Mouse (Mus musculus): ENCODE results near the gene Ipo8. TPM values are rescaled to one million over a fixed set of nuclear protein-coding genes. Genes with fewer than 3 reads are reported as not detected.

Gene Ipo8
- total RNA-seq (2021), result 10 to 100 TPM; 34.3 to 39.5 TPM
- long read RNA-seq, experiment 1, full-length matches to known transcripts, result 1 of 3 reads
- long read RNA-seq, experiment 1, partial matches to known transcripts, result 0 of 3 reads
- long read RNA-seq, experiment 1, other reads (novel, unspliced or antisense), result 2 of 3 reads
- long read RNA-seq, experiment 2, full-length matches to known transcripts, result 5 of 23 reads
- long read RNA-seq, experiment 2, partial matches to known transcripts, result 11 of 23 reads
- long read RNA-seq, experiment 2, other reads (novel, unspliced or antisense), result 7 of 23 reads

DNA sequence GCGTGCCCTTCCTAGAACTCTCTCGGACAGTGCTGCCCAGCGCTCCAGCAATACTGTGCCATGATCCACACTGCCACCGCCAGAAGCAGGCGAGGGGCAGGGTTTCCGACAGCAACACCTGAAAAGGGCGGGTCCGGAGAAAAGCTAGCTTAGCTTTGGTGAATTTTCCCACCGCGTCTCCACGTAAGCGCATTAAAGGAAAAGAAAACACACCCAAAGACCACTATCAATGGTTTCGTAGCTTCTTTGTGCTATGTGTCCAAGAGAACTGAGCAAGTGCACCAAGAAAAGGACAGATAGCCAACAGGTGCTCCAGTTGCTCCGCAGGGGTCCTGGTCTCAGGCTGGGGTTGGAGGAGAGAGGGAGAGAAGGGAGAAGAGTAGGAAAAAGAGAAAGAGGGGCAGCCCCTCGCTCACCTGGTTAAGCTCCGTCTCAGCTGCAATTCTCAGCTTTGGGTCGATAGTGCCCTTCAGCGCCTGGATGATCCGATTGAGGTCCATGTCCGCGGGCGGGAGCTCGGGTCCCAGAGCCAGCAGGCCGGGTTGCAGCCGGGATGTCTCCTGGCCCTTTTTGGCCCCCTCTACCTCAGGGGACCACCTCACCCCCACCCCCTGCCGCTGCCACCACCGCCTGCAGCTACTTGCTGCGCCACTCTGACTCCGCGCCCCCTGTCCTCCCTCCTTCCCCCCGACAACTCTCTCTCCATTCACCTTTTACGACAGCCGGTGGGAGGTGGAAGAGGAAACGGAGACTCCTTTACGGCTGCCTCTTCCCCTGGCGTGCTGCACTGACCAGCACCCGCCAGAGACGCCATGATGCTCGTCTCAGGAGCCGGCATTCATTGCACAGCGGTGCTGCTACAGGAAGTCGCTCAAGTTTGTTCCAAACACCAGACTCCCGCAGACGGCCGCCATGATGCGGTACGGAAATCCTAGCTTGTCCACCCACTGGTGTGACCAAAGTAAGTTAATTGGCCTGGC, at the start of gene Ipo8:
TSS of gene Ipo8 (minus strand) at position 720 of the 980 bp plus-strand sequence.
- DNase-seq (ENCODE audit: low spot score in 2 of 2), result peak; percentile 32 to 80

DNA sequence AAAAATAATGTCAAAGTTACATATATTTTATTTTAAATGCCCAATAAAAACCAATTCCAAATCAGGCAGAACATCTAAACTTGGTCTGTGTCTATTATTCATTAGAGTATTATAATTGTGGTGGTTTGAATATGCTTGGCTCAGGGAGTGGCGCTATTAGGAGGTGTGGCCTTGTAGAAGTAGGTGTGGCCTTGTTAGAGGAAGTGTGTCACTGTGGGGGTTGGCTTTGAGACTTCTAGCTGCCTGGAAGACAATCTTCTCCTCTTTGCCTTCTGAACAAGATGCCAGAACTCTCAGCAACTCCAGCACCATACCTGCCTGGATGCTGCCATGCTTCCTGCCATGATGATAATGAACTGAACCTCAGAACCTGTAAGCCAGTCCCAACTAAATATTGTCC, 42.6 kb upstream of the Ipo8 start:
- no peak for DNase-seq (ENCODE audit: low spot score in 2 of 2)

DNA sequence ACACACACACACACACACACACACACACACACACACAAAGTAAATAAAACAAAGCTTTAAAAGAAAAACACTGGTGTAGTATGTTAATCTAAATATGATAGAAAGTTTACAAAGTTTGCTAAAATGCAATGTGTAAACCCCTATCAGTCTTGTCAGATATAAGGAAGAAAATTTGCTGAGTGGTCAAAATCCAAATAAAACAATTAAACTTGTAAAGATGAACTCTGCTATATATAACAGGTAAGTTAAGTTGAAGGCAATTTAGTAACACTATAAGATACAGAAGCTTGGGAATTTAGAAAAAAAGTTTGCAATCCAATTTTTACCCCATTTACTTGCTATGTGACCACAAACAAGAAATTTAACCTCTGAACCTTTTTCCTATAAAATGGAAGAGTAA, 14.4 kb upstream of the Ipo8 start:
- no peak for DNase-seq (ENCODE audit: low spot score in 2 of 2)

DNA sequence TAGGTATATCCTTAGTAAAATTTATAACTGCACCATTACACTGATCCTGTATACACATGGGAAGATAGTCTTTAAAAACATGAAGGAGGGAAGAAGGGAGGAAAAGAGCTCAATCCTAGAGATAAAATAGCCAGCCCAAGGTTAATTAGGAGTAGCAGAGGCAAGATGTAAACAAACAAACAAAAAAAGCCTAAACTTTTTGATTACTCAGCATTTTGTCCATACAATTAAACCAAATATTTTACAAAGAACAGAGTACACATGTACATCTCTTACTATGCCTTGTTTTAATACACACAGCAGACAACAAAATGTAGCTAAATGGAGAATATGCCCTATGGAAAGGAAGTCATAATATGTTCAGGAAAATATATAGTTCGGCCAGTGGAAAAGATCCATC, 10.5 kb upstream of the Ipo8 start:
- no peak for DNase-seq (ENCODE audit: low spot score in 2 of 2)

DNA sequence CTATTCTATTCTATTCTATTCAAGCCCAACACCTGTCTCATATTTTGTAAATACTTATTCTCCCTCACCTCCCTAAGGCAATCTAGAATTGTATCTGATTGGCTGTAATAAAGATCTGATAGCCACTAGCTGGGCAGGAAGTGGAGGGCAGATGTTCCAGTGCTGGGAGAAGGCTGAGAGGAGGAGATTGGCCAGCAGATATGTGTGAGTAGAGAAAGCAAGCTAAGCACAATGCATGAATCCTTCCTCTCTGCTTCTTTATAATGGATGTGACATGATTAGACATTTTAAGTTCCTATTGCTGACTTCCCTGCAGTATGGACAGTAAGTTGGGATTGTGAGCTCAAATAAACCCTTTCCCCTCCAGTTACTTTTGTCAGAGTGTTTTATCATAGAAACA, 7.2 kb upstream of the Ipo8 start:
- DNase-seq (ENCODE audit: low spot score in 2 of 2), result no peak

DNA sequence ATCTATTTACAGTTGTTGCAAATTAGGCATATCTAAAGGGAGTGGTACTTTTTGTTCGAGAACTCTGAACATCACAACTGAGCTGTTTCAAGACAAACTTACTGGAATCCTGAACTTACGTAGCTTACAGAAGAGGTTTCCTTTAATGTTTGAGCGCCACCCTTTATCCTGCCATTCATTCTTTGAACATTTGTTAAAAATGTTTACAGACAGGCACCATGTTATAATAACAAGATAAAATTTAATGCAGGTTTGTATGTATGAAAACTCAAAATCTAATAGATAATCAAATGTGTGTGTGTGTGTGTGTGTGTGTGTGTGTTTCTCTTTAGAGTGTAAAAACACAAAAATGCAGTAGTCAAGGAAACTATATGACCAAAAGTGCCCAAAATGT, 458 bp upstream of the Ipo8 start:
- no peak for DNase-seq (ENCODE audit: low spot score in 2 of 2)

DNA sequence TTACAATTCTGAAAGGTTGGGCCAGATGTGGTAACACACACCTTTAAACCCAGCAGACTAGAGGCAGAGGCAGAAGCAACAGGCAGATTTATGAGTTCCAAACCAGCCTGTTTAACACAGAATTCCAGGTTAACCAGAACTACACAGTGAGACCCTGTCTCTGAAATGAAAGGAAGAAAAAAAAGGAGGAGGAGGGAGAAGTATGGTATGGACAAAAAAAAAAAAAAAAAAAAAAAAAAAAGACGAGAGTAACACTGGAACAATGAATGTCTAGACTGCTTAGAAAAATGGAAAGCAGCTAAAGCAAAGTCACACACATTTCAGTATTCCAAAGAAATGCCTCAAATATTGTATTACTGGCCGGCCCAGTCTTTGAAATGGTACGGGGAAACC, 916 bp downstream of the Ipo8 start:
- no peak for DNase-seq (ENCODE audit: low spot score in 2 of 2)

DNA sequence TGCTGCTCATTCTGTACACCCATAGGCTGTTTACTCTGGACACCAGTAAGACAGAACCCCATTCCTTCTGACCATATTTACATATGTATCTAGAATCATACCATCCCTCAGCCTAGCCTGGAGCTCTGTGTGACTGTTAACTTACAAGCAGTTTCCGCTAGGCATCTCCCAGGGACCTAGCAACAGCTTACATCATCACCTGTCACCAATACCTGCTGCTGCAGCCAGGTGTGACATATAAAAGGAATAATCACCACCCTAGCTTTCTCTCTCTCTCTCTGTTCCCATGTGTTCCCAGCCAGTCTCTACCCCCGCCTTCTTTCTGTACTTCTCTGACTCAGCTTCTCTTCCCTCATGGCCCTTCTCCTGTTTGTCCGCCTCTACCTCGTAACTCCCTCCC, 5.1 kb downstream of the Ipo8 start:
- DNase-seq (ENCODE audit: low spot score in 2 of 2), result no peak

DNA sequence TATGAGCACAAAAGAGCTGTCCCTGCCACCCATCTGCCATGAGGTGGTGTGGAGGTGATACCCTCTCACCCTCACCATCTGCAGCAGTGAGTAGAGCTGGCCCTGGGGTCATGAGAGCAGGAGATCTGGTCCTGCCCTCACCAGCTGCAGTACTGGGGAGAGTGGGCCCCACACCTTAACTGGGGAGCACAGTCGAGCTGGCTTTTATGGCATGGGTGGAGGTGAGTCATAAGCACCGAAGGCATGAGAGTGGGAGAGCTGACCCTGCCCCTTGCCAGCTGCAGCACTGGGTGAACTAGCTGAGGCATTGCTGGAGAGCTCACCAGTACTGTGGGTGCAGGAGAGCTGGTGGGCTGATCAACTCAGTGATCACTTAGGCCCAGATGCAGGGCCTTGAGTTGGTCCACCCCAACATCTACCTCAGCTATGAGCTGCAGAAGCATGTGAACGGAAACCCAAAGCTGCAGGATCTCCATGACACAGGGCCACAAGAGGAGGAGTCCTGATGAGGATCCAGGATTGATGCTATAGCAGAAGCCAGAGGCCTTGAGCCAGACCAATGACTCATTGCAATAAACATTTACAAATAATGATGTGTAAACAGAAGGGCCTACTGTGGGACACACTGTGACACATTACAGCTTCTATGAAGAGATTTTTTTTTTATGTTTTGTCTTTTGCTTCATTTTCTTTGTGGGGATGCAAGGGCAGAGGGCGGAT, 12.5 kb downstream of the Ipo8 start:
- DNase-seq (ENCODE audit: low spot score in 2 of 2), result no peak

DNA sequence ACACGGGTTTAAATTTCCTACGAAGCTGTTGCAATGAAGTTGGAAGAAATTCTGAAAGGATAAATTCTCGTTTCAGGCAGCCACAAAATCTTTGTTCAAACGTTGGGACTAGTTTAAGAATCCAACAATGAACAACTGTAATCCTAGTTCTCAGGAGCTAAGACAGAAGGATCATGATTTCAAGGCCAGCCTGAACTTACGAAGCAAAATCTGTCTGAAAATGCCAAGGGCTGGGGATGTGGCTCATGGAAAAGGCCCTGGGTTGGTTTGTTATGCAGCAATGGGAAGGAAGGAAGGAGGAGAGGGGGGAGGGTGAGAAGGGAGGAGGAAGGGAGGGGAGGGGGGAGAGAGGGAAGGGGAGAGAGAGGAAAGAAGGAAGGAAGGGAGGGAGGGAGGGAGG, 14.5 kb downstream of the Ipo8 start:
- no peak for DNase-seq (ENCODE audit: low spot score in 2 of 2)

DNA sequence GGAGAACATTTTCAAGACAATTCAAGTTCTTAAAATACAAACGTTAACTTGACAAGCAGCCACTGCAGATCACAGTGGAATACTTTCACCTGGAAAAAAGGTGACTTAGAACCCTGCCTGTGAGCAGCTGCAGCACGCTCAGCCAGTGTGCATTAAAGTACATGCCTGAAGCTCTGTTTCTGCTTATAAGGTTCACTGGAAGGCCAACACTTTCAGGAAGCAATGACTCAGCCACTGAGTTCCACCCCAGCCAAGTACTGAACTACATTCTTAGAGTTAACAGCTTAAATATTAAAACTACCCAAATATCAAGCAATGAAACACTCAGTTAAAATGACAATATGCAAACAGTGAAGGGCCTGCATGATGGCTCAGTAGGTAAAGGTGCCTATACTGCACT, 20.1 kb downstream of the Ipo8 start:
- DNase-seq (ENCODE audit: low spot score in 2 of 2), result no peak

DNA sequence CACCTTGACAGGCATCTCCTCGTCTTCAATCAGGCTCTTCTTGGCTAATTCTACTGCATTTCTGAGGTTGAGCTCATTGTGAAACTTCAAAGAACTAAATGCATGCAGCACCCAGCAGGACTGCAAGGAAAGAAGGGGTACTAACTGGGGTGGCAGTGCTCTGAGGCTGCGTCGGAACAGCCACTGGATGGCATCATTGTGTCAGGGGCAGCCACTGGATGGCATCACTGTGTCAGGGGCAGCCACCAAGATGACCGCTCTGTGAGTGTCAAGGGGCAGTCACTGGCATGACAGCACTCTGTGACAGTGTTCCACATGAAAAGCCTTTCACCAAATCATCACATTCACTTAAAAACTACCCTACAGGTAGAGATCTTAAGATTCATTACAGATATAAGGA, 31.5 kb downstream of the Ipo8 start:
- DNase-seq (ENCODE audit: low spot score in 2 of 2), result no peak

DNA sequence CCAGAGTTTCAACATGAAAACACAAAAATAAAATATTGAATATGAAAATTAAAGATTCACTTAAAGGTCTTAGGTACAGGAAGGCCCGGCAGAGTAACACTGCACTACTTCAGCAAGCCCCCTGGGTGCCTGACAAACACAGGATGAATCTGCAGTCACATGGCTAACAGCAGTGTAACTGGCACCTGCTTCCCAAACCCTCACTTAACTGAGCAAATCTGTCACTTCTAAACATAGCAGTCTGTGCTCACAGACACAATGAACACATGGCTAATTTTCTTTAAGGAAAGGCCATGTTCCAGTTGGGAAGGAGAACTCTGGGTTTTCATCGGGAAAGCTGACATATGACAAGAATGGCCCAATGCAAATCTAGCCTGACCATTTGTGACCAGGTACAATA, 36.1 kb downstream of the Ipo8 start:
- no peak for DNase-seq (ENCODE audit: low spot score in 2 of 2)

DNA sequence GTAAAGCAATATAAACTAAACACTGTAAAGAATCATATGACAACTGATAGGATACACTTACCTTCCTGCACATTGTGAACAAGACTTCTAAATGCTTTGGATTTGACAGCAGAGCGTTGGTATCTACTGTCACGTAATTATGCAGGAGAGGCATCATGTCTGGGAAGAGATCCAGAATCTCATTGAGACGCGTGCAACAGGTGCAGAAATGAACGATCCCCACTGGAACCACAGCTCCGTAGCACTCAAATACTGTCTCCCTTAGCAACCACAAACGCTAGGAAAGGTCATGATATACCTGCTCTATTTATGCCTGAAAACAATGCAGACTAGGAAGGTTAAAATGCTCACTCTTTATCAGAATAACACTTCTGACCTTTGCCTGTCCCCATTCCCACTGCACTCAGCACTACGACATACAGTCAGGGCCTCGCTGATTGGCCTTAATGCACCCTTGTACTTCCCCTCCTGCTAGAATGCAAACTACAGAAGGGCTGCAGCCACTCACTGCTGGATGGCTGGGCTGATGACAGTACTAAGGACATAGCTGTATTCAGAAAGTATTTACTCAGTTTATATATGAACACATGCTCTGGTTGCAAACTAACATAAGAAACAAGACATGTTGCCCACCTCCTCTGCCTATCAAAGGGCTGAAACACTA, 42.1 kb downstream of the Ipo8 start:
- DNase-seq (ENCODE audit: low spot score in 2 of 2), result no peak

DNA sequence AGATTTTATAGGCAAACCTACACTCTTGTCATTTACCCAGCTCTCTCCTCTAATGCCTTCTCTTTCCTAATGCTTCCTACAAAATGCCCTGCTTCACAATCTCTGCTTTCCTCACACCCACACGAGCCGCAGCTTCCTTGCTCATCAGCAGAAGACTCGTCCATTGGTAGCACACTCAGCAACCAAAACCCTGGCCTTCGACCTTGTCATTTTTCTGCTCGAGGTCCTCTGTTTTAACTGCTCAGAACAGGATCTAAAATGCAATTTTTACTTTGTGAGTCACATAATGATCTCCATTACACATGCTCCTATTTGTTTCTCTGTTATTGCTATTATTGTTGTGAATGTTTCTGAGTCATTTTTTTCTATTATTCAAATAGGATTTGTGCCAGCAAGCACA, 45.1 kb downstream of the Ipo8 start:
- no peak for DNase-seq (ENCODE audit: low spot score in 2 of 2)

DNA sequence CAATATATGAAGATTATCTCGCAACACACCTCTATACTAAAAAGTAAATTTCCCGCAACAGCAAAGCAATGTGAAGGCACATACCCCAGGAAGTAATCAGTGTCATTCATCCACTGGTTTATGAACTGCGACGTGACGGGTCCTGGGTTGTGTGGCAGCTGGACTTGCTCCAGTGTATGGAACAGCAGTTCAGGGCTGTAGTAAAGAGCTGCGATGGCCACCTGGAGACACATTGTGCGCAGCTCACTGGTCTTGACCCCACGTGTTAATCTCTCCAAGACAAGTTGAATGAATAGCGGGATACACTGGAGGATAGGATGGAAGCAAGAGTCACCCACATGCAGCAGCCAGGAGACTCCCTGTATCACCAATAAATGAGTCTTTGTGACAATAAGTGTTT, 46.8 kb downstream of the Ipo8 start:
- DNase-seq (ENCODE audit: low spot score in 2 of 2), result no peak

DNA sequence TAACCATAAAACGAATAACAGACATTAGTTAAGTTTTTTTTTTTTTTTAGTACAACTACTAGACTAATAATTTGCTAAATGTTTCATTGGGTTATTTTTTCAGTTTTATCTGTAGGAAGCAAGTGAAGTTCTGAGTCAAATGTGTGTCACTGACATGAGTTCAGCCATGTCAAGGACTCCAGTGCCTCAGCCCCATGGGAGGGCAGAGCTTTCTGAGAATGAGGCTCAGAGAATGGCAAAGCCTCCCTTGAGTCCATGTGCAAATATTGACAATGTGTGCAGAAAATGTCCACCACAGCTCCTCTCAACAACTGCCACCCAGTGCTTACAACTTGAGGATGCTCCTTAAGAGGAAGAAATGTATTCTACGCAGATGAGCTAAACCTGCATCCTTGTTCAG, 55.0 kb downstream of the Ipo8 start:
- no peak for DNase-seq (ENCODE audit: low spot score in 2 of 2)

DNA sequence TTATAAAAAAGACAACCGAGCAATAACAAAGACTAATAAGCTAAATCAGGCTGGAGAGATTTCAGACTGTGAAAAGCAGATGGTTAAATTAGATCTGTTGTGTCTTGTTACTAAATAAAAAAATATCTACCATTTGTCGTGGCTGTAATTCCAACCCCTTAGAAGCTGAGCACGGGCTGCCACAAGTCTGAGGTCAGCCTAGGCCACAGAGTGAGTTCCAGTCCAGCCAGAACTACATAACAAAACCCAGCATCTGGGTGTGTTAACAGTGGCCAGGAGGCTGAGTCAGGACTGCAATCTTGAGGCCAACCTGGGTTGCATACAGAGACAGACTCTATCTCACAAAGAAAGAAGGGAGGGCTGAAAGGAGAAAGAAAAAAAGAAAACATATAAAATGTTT, 59.8 kb downstream of the Ipo8 start:
- no peak for DNase-seq (ENCODE audit: low spot score in 2 of 2)

DNA sequence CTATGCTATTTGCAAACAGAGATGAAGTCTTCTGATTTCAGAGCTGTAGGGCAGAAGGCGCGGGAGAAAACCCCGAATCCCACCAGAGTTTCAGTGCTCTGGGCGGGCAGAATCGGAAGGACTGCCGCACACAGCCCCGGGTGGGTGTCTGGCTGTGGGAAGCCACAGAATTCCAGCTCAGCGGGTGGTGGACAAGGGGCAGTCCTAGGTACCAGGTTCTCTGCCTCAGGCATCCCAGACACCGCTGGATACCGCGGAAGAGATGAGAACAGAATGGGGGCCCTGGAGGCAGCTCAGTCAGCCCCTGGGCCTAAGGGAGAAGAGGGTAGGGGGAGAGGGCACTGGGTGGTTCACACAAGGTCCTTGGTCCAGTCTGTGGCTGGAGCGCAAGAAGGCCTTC, 62.8 kb downstream of the Ipo8 start:
- no peak for DNase-seq (ENCODE audit: low spot score in 2 of 2)

DNA sequence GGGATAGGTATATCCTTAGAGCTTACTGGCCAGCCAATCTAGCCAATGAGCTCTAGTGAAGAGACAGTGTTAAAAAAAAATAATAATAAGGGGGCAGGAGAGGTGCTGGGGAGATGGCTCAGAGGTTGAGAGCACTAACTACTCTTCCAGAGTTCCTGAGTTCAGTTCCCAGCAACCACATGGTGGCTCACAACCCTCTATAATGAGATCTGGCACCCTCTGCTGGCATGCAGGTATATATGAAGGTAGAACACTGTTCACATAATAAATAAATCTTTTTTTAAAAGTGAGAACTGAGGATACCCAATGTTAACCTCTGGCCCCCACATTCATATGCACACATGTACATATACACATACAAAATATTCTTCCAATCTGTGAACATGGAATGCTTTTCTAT, 64.0 kb downstream of the Ipo8 start:
- no peak for DNase-seq (ENCODE audit: low spot score in 2 of 2)

DNA sequence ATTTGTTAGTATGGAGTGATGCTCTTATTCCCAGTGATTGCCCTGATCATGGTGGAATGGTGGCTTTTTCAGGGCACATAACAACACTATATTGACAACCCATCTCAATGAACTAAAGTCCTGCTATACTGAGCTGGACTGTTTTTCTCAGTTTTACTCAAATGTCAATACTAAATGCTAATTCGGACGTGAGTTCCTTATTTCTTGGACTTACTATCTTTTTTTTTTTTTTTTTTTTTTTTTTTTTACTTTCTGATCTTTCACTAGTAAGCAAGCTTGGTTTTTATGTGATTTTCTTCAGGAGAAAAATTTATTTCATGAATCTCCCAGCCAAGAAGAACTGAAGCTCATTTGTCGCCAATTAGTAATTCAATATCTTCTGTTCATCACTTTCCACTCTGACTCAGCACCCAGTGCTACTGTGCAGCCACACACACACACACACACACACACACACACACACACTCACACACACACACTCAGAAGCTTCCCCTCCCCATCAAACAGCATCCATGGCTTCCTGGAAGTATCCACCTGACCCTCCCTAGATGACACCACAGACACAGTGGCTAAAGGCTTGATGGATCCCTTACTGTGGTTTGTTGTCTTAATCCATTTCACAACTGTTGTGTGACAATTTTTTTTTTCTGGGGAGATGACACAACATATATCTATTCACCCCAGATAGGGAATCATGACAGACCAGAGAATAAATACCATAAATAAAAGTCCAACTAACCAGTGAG, 69.1 kb downstream of the Ipo8 start:
- DNase-seq (ENCODE audit: low spot score in 2 of 2), result no peak

Measured in adrenal gland, postnatal 4 days (tissue).